Mouse (Mus musculus) G1E (cell line): ENCODE data around the gene Rad9a. TPM values are rescaled to one million over a fixed set of nuclear protein-coding genes. Genes with fewer than 3 reads are reported as not detected.

Source experiments
- ATAC-seq: 2 replicates; pipeline ENCODE4 v1.8.0; 2016; ENCODE audit warnings: mild to moderate bottlenecking; ENCODE audit not compliant: insufficient number of reproducible peaks, poor library complexity, low FRiP score, severe bottlenecking; ENCODE audit errors: extremely low read depth
- DNase-seq: peaks from one replicate; pipeline ENCODE4 v3.0.0; 2012; ENCODE audit warnings: low spot score
- H3K27me3 ChIP-seq: 2 replicates; pipeline ENCODE4 v1.6.1; 2012; ENCODE audit warnings: mild to moderate bottlenecking, low read length, inconsistent platforms; ENCODE audit not compliant: insufficient read depth
- H3K36me3 ChIP-seq: replicated peaks from 2 replicates; pipeline ENCODE3; 2012; ENCODE audit warnings: mild to moderate bottlenecking, inconsistent platforms
- H3K4me1 ChIP-seq: 2 replicates; pipeline ENCODE4 v1.6.1; 2012; ENCODE audit warnings: low read depth, low read length, inconsistent platforms, mixed read lengths; ENCODE audit not compliant: insufficient read depth
- H3K4me3 ChIP-seq: 2 replicates; pipeline ENCODE4 v1.5.1; 2012; ENCODE audit warnings: low read depth, mild to moderate bottlenecking, inconsistent platforms, low read length, moderate library complexity, mixed read lengths
- H3K9me3 ChIP-seq: replicated peaks from 2 replicates; pipeline ENCODE4 v1.6.1; 2012; ENCODE audit warnings: inconsistent platforms
- CTCF ChIP-seq: IDR thresholded peaks from 2 replicates; pipeline ENCODE4 v1.5.1; 2012; ENCODE audit warnings: low read depth, low read length, inconsistent platforms, mixed read lengths
- GATA1 ChIP-seq: IDR thresholded peaks from 2 replicates; pipeline ENCODE4 v1.6.1; 2012; ENCODE audit warnings: borderline replicate concordance, low read length, inconsistent platforms, mixed read lengths
- GATA2 ChIP-seq: IDR thresholded peaks from 2 replicates; pipeline ENCODE4 v1.6.1; 2012; ENCODE audit warnings: low read depth, low read length, inconsistent platforms, borderline replicate concordance
- POLR2AphosphoS5 ChIP-seq: IDR thresholded peaks from 2 replicates; pipeline ENCODE4 v1.6.1; 2012; ENCODE audit warnings: low read depth, low read length, inconsistent platforms; ENCODE audit not compliant: insufficient replicate concordance
- TAL1 ChIP-seq: conservative IDR thresholded peaks from 2 replicates; pipeline ENCODE4 v1.6.1; 2012; ENCODE audit warnings: low read depth, low read length, inconsistent platforms, mixed read lengths
- polyA plus RNA-seq: library from polyadenylated mRNA; stranded (reverse); fragments of >175 nt; gene quantifications from 2 replicates; pipeline ENCODE4 v1.2.3, GENCODE M21; 2012
- total RNA-seq, 2 experiments: library from RNA; stranded (forward) in 1 of 2; stranded (reverse) in 1 of 2; fragments of 200-1000 nt in 1 of 2; fragments of >200 nt in 1 of 2; fragmentation: Nextera tagmentation in 1 of 2; gene quantifications; 2 replicates each; pipeline ENCODE4 v1.2.3; 2014 to 2017

Gene Rad9a
- total and polyA plus RNA-seq, 3 experiments = 27.5 to 61.9 (median 33.6) TPM

GRCm38 (mm10) chr19:4180411-4180810 lies 21.1 kb downstream of the Rad9a start:
- Histone ChIP-seq H3K9me3 (no peaks in the 10 kb centered on the region), H3K4me1 (peaks cover 21% of the 10 kb centered on the region), H3K4me3 (no peak overlapping the region), H3K27me3 (peaks cover 28% of the 10 kb centered on the region), H3K36me3 (peaks cover 38% of the 10 kb centered on the region)
- TF ChIP-seq POLR2AphosphoS5 = no peak
- TF ChIP-seq GATA1 = no peak
- TF ChIP-seq GATA2 = no peak
- no peak for TF ChIP-seq CTCF
- TF ChIP-seq TAL1 = no peak
- DNase-seq (no peak), ATAC-seq (no peak)

- peaks cover 25% of the 10 kb centered on the region for H3K4me1 ChIP-seq
Observed at GRCm38 (mm10) chr19:4175368-4175947, 26.0 kb downstream of the Rad9a start, which contains the start of gene Carns1. Gene Carns1, minus strand, starts transcription at chr19:4175479.

GRCm38 (mm10) chr19:4172925-4173324 lies 28.5 kb downstream of the Rad9a start:
- TF ChIP-seq TAL1 (no peak), POLR2AphosphoS5 (no peak), CTCF (no peak), GATA1 (no peak), GATA2 (no peak)
- ATAC-seq = no peak
- no peaks in the 10 kb centered on the region for H3K36me3 ChIP-seq
- no peak for DNase-seq
- no peaks in the 10 kb centered on the region for H3K9me3 ChIP-seq
- H3K27me3 ChIP-seq = peaks cover 60% of the 10 kb centered on the region
- no peak overlapping the region for H3K4me3 ChIP-seq
- peaks cover 32% of the 10 kb centered on the region for H3K4me1 ChIP-seq

More at GRCm38 (mm10) chr19:4175368-4175947, 26.0 kb downstream of the Rad9a start, which contains the start of gene Carns1:
- no peak for TF ChIP-seq GATA2
- TF ChIP-seq CTCF = no peak
- no peak for TF ChIP-seq TAL1
- no peak for TF ChIP-seq POLR2AphosphoS5
- no peak for TF ChIP-seq GATA1
- Histone ChIP-seq H3K4me3 (no peak within 1 kb of the TSS), H3K27me3 (peaks cover 70% of the 10 kb centered on the region), H3K36me3 (no peaks in the 10 kb centered on the region), H3K9me3 (no peaks in the 10 kb centered on the region)
- DNase-seq (no peak), ATAC-seq (no peak)

GRCm38 (mm10) chr19:4171393-4172290 lies 29.8 kb downstream of the Rad9a start:
- no peak for ATAC-seq
- H3K4me1 ChIP-seq = peaks cover 35% of the 10 kb centered on the region

GRCm38 (mm10) chr19:4170723-4171392 lies 30.6 kb downstream of the Rad9a start:
- Histone ChIP-seq H3K27me3 (peaks cover 49% of the 10 kb centered on the region), H3K36me3 (no peaks in the 10 kb centered on the region), H3K4me3 (no peak overlapping the region), H3K4me1 (peaks cover 38% of the 10 kb centered on the region), H3K9me3 (no peaks in the 10 kb centered on the region)
- TF ChIP-seq CTCF (no peak), POLR2AphosphoS5 (no peak), GATA1 (no peak), TAL1 (no peak), GATA2 (no peak)
- DNase-seq (no peak), ATAC-seq (no peak)

More at GRCm38 (mm10) chr19:4171393-4172290, 29.8 kb downstream of the Rad9a start:
- no peak for TF ChIP-seq TAL1
- no peak for TF ChIP-seq POLR2AphosphoS5
- TF ChIP-seq GATA1 = no peak
- no peak for TF ChIP-seq CTCF
- TF ChIP-seq GATA2 = no peak
- Histone ChIP-seq H3K27me3 (peaks cover 53% of the 10 kb centered on the region), H3K9me3 (no peaks in the 10 kb centered on the region), H3K4me3 (no peak overlapping the region), H3K36me3 (no peaks in the 10 kb centered on the region)
- no peak for DNase-seq

GRCm38 (mm10) chr19:4169810-4170209 lies 31.7 kb downstream of the Rad9a start:
- no peak for DNase-seq
- Histone ChIP-seq H3K36me3 (no peaks in the 10 kb centered on the region), H3K4me1 (peaks cover 35% of the 10 kb centered on the region), H3K9me3 (no peaks in the 10 kb centered on the region), H3K27me3 (peaks cover 39% of the 10 kb centered on the region), H3K4me3 (peak overlapping the region; percentile 70)
- ATAC-seq = no peak
- no peak for TF ChIP-seq CTCF
- TF ChIP-seq GATA2 = no peak
- TF ChIP-seq POLR2AphosphoS5 = no peak
- no peak for TF ChIP-seq GATA1
- TF ChIP-seq TAL1 = no peak
